Mouse (Mus musculus): Measurements from ENCODE around the gene Thtpa. TPM values are rescaled to one million over a fixed set of nuclear protein-coding genes. Genes with fewer than 3 reads are reported as not detected.

Gene Thtpa
- total RNA-seq, 2 experiments from 2014 or later: 21.7 to 24.7 TPM

DNA sequence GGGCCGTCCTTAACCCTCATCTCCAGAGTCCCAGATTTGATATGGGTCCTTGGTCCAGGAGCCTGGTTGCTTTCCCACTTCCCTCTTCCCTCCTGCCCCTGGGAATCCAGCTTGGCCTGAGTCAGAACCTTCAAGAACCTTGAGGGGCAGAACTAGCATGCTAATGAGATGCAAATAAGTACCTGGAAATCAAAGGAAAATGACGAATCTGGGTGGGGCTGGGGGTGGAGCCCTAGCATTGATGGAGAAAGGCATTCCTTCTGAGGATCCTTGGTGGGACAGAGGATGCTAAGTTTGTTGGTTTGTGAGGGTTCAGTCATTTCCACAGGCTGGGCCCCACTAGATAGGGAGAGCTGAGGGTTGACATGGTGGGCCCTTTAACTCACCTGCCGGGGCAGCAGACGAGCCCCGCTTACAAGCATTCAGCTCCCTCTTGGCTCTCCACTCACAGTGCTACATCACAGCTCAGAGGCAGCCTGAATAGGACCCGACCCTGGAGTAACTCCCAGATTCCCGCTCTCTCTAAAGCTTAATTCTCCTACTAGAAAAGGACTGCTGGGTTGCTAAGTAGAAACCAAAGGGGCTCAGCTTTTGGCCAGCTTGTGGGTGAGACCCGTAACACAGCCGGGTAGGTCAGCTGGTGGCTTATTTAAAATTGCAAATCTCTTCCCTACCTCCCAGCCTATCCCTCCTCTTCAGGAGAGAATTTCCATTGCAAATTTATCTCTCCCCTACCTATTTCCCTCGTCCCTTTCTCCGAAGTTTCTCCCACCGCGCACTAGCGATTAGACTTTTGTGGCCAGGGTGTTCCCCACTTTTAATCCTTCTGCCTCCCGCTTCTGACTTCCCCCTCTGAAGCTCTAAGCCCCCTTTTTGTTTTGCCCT lies 16.9 kb upstream of the Thtpa start:
- peak in 1 of 2 experiments; percentile 67 for DNase-seq (ENCODE audit: low spot score in 2 of 2)

DNA sequence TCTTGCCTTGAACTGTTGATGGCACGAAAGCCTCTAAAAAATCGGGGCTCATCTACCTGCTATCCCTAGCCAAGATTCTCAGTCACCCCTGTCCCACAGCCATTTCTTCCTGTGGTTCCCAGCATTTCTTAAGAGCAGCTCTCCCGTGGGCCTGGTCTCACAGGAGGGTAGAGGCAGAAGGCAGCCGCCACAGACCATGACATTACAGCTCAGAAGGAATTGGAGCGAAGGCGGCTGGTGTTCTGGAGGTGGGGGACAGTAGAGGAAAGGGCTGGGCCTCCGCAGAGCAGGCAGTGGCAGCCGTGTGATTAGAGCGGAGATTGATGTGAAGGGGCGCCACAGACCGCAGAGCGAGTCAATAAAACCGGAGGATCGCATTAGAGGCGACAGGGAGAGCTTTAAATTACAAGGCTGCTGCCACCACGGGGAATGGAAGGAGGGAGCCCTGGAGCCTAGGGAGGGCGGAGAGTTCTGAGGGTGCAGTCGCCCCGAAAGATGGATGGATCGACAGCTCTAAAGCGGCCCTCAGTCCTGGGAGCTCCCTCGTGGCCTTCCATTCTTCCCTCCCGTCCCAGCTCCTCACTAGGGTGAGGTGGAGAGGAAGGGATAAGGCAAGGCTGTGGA lies 16.1 kb upstream of the Thtpa start:
- DNase-seq (ENCODE audit: low spot score in 2 of 2): no peak

DNA sequence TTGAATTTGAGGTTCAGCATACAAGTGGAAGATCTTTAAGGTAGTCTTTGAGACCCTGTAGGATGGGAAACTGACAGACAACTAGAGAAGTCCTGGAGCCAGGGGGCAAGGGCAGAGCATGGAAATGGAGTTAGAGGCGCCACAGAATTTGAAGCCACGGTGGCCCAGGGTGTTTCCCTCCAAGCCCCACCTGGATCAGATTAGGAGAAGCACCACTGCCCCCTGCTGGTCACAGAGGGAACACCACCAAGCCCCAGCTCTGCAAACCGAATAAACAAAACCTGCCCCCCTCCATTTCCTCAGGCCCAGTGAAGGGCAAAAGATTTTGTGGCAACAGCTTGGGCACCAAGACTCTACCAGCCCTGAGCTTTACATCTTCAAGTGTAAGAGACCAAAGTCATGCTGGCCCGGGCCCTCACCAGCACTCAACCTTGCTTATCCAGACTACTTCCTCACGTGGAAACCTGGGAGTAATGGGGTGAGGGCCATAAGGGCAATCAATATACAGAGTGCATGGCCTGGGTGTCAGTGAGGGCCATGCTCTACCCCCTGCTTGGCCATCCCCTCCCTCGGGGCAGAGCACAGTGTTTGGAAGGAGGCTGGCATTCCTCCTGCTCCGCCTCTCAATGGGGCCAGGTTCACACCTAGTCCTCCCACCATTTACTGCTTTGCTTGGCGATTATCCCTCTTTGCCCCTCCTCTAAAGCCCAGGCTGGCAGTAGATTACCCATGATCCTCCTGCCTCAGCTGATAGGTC lies 15.2 kb upstream of the Thtpa start:
- DNase-seq (ENCODE audit: low spot score in 2 of 2): peak in 1 of 2 experiments; percentile 70

DNA sequence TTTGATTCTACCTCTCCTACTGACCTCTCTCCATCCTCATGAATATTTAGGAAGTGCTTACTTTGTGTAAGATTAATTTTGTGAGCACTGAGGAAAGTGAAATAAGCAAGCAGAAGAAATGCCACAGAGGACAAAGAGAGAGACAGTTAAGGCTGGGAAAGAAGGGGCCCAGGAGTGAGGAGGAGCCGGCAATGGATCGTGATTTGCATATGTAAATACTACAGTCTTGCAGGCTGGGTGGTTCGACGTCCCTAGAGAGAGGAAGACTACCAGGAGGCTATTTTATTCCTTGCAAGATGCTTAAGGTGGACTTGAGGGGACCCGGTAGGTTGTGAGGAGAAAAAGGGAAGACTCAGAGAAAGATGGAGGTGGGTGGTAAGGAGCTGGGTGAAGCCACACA lies 13.5 kb upstream of the Thtpa start:
- no peak for DNase-seq (ENCODE audit: low spot score in 2 of 2)

DNA sequence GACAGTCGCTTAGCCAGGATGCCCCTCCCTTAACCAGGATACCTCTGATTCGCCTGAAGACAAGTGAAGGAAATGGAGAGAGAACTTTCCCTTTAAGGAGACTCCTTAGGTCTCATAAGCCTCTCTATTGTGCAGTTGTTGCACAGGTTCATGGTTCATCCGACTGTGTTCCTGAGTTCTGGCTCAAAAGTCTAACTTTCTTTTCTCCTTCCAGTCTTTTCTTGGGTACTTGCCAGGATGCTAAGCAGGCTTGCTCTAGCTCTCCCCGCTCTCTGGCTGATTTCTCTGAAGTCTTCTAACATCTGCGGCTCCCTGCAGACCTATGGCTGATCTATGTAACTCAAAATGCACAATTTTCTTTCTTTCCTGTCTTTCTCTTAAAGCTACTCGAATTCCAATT lies 11.1 kb upstream of the Thtpa start:
- DNase-seq (ENCODE audit: low spot score in 2 of 2): no peak

DNA sequence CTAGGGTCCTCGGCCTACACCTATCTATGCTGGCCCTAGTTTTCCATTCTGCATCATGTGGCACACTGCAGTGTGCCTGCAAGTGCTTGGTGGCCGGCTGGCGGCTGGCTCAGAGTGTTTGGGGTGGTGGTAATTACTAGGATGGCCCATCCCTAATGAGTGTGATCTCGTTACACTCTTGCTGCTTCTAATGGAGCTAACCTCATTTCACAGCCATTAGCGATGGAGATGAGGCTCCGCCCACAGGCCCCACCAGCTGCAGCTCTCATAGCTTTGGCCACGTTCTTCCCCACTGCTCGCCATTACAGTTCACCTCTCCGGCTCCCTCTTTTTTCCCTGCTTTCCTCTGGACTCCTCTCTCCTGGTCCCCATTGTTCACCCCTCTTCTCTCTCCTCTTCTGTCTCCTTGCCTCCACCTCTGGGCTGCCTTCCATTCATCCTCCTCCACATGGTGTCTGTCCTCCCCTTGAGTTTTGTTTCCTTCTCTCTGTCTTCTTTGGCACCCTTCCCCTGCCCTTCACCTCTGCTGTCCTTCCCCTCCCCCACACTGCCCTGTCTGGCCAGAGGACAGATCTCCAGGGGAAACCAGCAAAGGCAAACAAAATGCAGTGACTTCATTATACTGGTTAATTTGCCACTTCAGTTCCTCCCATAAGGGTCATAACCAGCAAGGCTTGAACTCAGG lies 9.1 kb upstream of the Thtpa start:
- DNase-seq (ENCODE audit: low spot score in 2 of 2): no peak

DNA sequence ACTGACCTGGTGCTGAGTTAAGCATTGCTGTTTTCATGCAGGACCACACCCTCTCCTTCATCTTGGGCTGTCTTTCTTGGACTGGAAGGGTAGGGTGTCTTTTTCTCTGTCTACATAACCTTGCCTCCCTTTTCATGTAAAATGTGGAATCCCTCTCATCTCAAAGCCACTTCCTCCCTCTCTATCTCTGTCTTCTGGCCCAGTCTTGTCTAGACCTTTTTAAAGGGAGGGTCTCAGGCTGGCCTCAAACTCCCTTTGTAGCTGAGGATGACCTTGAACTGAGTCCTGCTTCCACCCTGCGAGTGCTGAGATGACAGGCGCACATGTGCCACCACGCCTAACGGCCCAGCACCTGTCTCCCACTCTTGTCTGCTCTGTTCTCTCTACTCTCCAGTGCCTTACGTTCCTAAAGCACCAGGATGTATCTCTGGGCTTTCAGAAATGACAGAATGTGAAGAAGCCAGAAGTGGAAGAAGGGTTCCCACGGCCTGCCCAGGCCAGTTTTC lies 8.5 kb upstream of the Thtpa start:
- no peak for DNase-seq (ENCODE audit: low spot score in 2 of 2)

DNA sequence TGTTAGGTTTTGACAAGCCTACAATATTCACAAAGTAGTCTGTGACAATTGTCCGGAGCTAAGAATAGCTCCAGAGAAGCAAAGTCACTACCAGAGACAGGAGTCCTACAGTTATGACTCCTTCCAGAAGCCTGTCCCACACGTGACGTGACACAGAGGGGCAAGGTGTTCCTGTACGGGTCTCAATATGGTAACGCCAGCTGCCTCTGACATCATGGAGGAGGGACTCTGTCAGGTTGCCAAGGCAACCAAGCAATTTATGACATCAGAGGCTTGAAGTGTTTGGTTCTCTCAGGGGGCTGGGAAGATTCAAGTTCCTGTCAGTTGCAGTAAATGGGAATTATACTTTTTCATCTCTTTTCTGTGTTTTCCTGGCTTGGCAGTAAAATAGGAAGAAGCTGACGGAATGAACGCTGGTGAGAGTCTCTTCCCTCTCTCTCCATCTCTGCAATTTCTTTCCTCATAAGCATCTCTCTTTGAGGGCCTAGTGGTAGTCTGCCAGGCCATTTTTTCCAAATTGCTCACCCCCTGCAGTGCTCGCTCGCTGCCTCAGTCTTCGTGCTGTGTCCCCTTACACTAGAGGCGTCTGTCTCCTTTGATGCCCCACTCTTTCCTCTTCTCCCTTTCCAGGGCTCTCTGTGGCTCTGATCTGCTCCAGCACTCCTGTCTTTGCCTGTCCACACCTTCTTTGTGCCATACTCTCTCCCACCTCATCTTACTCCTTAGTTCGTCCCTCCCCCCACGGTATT lies 5.2 kb upstream of the Thtpa start:
- DNase-seq (ENCODE audit: low spot score in 2 of 2): peak in 1 of 2 experiments; percentile 79

DNA sequence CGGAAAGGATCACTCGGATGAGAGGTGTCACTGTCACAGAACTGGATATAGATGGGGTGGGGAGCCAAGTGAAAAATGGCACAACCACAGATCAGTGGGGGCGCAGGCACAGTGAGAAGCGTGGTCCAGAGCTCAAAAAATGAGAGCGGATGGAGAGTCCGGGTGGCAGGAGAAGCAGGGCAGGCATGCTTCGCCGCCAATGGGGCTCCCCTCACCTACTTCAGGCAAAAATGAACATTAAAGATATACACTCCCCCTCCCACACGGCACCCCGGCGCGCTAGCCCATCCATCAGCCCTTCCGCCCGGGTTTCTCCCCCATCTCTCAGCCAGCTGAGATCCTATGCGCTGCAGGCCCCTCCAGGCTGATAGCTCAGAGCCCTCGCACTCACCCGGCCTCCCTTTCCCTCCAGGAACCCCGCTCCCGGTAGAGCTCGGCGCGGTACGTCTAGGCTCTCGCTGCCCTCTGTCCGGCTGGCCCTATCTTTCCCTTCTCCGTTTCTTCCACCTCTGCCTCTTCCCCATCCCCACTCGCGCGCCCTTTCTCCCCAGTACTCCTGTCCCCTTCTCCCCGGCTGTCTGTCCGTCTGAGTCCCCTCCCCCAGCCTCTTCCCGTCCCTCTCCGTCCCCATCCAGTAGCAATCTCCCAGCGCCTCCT lies 3.2 kb upstream of the Thtpa start:
- no peak for DNase-seq (ENCODE audit: low spot score in 2 of 2)

DNA sequence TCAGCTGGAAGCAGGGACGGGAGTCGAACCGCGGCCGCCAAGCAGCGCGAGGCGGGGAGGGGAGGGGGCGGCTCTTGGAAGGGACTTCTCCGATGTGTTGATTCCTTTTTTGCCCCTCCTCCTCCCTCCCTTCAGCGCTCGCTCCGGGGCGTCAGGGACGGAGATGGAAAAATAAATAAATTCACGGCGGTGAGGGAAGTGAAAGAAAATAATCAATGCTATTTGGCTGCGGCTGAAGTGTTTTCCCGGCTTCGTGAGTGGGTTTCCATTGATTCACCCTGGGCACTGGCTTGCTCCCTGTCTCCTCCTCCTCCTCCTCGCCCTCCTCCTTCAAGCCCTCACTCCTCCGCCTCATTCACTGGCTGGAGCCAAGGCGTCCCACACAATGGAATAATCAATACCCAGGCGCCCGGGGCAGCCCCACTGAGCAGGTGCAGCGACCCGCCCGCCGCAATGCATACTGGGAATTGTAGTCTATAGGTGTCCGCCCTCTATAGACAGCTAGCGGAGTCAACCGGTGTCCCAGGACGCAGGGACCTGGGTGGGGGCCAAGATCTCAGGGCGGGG lies 2.5 kb upstream of the Thtpa start, which contains the start of gene Zfhx2:
TSS of gene Zfhx2 (minus strand) at position 314 of the 567 bp plus-strand sequence.
- DNase-seq (ENCODE audit: low spot score in 2 of 2): peak; percentile 91 to 97

DNA sequence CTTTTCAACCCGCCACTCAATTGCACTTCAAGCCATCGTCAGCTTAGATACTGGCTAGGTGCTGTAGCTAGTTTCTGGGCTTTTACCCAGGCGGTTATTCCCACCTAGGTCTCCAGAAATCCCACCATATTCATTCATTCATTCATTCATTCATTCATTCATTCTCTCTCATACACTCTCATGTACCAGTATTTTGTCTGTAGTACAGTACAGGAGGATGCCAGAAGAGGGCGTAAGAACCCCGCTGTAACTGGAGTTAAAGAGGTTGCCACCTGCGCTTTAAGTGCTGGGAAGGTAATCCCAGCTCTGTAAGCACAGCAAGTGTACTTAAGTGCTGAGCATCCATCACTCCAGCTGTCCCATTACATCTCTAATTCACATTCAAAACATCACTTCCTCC lies 657 bp upstream of the Thtpa start:
- no peak for DNase-seq (ENCODE audit: low spot score in 2 of 2)

DNA sequence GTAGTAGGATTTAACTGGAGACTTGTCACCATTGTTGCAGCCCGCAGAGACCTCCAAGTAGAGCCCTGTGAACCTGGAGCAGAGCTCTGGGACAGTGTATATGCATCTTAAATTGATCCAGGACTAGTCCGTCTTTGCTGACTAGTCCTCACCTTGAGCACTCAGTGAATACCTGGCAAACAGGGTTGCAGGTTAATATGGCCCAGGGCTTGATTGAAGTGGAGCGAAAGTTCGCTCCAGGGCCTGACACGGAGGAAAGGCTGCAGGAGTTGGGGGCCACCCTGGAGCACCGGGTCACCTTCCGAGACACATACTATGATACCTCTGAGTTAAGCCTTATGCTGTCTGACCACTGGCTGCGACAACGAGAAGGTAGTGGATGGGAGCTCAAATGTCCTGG lies 679 bp downstream of the Thtpa start:
- no peak for DNase-seq (ENCODE audit: low spot score in 2 of 2)

DNA sequence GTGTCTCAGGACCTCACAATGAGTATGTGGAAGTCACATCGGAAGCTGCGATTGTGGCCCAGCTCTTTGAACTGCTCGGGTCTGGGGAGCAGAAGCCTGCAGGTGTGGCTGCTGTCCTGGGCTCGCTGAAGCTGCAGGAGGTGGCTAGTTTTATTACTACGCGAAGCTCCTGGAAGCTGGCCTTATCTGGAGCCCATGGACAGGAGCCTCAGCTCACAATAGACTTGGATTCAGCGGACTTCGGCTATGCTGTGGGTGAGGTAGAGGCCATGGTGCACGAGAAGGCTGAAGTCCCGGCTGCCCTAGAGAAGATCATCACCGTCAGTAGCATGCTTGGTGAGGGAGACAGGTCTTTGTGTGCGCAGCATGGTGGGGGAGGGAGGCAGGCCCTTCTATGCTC lies 1.1 kb downstream of the Thtpa start:
- DNase-seq (ENCODE audit: low spot score in 2 of 2): no peak

DNA sequence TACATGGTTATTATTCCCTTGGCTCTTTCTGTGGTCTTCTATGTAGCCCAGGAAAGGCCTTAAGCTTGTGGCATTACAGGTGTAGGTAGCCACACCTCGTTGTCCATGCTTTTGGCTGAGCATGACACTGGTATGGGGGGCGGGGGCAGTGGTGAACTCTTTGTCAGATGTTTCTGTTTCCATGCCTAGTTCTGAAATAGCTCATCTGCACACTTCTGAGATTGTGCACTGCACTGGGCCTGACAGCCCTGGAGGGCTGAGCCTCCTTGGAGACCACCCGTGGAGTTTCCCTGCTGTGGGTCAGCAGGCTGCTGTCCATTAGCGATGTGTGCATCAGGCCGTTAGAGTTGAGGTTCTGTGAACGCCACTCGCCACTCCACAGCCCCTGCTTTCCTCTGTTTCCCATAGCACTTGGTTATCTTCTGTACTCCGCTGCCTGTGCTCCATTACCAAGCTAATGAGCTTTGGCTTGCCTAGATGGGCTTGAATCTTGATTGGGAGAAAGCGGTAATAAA lies 2.0 kb downstream of the Thtpa start:
- no peak for DNase-seq (ENCODE audit: low spot score in 2 of 2)

DNA sequence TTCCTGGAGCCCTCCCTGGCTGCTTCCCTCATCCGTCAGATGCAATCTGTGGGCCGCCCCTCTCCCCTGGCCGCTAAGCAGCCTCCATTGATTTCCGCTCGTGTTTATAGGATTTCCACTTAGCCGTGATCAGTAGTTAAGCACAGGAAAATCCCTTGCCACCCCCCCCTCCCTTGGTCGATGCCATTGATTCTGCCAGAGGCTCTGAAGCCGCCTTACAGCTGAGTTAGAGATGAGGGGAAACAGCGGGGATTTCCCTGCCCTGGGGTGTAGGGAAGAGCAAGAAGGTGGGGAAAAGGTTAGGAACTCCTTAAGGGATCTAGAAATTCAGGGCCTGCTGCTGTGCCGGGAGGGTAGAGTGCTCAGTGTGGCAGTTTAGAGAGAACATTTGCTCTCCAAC lies 3.1 kb downstream of the Thtpa start:
- DNase-seq (ENCODE audit: low spot score in 2 of 2): no peak

DNA sequence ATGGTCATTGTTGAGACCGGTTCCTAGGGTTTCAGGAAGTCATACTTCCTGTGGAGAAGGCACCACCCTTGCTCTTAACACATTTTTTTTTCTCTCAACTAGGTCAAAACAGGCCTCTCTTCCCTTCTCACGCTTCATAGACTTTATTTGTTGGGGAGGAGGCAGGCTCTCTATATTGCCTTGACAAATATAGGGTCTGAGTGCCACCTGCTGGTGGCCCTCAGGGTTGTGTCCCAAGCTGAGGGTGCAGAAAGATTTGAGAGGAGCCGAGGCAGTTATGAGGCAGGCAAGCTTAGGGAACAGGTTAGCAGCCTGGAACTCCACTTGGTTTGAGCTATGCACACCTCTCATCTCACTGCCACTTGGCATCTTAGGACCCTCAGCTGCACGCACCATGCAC lies 3.5 kb downstream of the Thtpa start:
- DNase-seq (ENCODE audit: low spot score in 2 of 2): peak in 1 of 2 experiments; percentile 61

DNA sequence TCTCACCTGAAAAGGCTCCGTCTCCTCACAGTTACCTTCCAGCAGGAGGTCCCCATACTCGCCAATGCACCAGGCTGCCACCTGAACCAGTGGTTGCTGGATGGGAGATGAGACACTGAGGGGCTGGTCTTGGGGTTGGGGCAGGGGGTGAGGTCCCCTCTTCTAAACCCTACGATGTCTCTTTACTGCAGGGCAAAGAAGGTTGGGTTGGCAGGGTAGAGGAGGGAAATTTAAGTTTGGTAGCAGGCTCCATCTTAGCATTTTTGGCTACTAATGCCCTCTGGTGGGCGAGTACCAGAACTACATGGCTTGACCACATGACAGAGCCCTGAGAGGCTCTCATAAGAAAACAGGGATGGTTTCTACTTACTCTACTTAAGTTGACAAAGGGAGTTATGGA lies 7.0 kb downstream of the Thtpa start:
- DNase-seq (ENCODE audit: low spot score in 2 of 2): peak in 1 of 2 experiments; percentile 66

DNA sequence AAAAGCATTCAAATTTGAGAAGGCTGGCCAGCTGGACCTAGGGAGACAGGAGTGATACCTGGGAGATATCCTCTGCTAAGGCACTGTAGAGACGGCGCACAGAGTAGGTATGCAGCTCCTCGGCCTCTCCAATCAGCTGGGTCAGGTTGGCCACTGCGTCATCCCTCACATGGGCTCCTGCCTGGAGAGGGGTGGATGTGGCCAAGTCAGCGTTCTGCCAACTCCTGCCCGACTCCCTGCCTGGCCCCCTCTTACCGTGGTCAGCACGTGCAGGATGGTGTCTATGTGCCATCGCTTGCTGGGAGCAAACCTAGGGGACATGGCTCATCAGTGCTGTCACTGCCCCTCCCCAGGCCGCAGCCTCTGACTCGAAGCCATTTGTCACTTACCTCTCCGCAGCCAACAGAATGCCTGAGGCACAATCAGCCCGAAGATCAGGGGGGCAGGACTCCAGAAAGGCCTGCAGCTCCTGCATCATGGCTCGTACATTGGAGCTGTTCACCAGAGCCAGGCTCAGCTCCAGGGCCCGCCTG lies 7.7 kb downstream of the Thtpa start:
- peak in 1 of 2 experiments; percentile 23 for DNase-seq (ENCODE audit: low spot score in 2 of 2)

DNA sequence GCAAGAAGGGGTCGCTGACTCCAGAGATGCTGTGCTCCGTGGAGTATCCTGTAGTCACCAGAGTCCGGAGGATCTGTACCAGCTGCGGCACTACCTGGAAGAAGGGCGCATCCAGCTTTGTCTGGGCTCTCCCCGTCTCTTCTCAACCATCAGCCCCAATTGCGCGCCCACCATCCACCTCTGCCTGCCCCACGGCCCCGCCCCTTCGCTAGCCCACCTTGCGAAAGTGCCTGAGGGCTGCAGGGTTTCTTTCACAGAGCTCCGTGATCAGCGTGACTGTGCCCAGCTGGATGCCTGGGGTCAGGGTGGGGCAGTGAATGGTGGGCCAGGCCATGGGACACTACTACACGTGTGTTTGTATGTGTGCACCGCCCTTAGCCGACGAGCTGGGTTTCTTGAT lies 9.8 kb downstream of the Thtpa start:
- DNase-seq (ENCODE audit: low spot score in 2 of 2): no peak

Data from layer of hippocampus, postnatal 14 days (tissue).